Mouse (Mus musculus) intestine, embryonic 14.5 days (tissue): ENCODE results near the gene Tenm4. TPM values are rescaled to one million over a fixed set of nuclear protein-coding genes. Genes with fewer than 3 reads are reported as not detected.

ENCODE experiments used
- ATAC-seq: fragments of 200-750 bp; cut with Nextera tagmentation; replicated peaks from 2 replicates; pipeline ENCODE4 v1.8.0; 2017; ENCODE audit warnings: low read depth, moderate number of reproducible peaks, moderate TSS enrichment, moderate library complexity; ENCODE audit not compliant: low FRiP score, low TSS enrichment
- DNase-seq: peaks from one replicate; pipeline ENCODE4 v3.0.0-alpha.2; 2018; ENCODE audit warnings: low spot score
- H3K27ac ChIP-seq: fragments of 300-500 bp; sonication (generic); 2 replicates; pipeline ENCODE4 v1.5.1; 2014; ENCODE audit warnings: low read depth, mild to moderate bottlenecking, control low read depth
- H3K27me3 ChIP-seq: fragments of 300-500 bp; sonication (generic); replicated peaks from 2 replicates; pipeline ENCODE4 v1.6.1; 2014; ENCODE audit warnings: low read length, control low read depth; ENCODE audit not compliant: control insufficient read depth, insufficient read depth
- H3K36me3 ChIP-seq: fragments of 300-500 bp; sonication (generic); 2 replicates; pipeline ENCODE4 v1.6.1; 2014; ENCODE audit warnings: low read length, control low read depth; ENCODE audit not compliant: control insufficient read depth, insufficient read depth
- H3K4me1 ChIP-seq: fragments of 300-500 bp; sonication (generic); replicated peaks from 2 replicates; pipeline ENCODE4 v1.6.1; 2014; ENCODE audit warnings: low read length, control low read depth, mixed read lengths; ENCODE audit not compliant: control insufficient read depth, insufficient read depth
- H3K4me2 ChIP-seq: fragments of 300-500 bp; sonication (generic); 2 replicates; pipeline ENCODE4 v1.6.1; 2014; ENCODE audit warnings: low read length
- H3K4me3 ChIP-seq: fragments of 300-500 bp; sonication (generic); 2 replicates; pipeline ENCODE4 v1.5.1; 2014; ENCODE audit warnings: low read depth, low read length, control low read depth, mixed read lengths
- H3K9ac ChIP-seq: fragments of 300-500 bp; sonication (generic); 2 replicates; pipeline ENCODE4 v1.6.1; 2014; ENCODE audit warnings: mild to moderate bottlenecking, low read length
- H3K9me3 ChIP-seq: fragments of 300-500 bp; sonication (generic); 2 replicates; pipeline ENCODE4 v1.6.1; 2016; ENCODE audit warnings: low read length, control low read depth; ENCODE audit not compliant: control insufficient read depth
- WGBS: fragments of 180-500 bp; shearing (Covaris S2); extraction: QIAGEN DNeasy Blood & Tissue Kit; methylation state at CpG from one replicate; pipeline ENCODE4 v1.1.7; 2014; 5-methylcytosine and 5-hydroxymethylcytosine counted together
- polyA plus RNA-seq: library from polyadenylated mRNA; unstranded; fragments of >200 nt; fragmentation: Nextera tagmentation; extraction: Ambion mirVana; gene quantifications from 2 replicates; pipeline ENCODE4 v1.2.1, GENCODE M21; 2014

Tenm4 gene
- polyA plus RNA-seq, 1 experiment from 2014 or later: 36.5 TPM

- no peak for ATAC-seq
- Histone ChIP-seq H3K4me2 (no peak overlapping the region), H3K4me1 (no peaks in the 10 kb centered on the region), H3K9me3 (no peaks in the 10 kb centered on the region), H3K27me3 (no peaks in the 10 kb centered on the region), H3K36me3 (no peaks in the 10 kb centered on the region; the same call in 1 of the 2 replicates), H3K4me3 (no peak overlapping the region), H3K9ac (no peak overlapping the region), H3K27ac (no peak overlapping the region)
- DNase-seq: no peak
Measured at GRCm38 (mm10) chr7:96712876-96713275, 541.8 kb downstream of the Tenm4 start.

- Histone ChIP-seq H3K4me3 (no peak overlapping the region), H3K4me2 (no peak overlapping the region), H3K9me3 (no peaks in the 10 kb centered on the region), H3K9ac (no peak overlapping the region), H3K36me3 (no peaks in the 10 kb centered on the region; the same call in 1 of the 2 replicates), H3K4me1 (0 out of 2 replicates have a peak, but pooled peaks cover 4% of the 10 kb centered on the region), H3K27me3 (no peaks in the 10 kb centered on the region), H3K27ac (no peak overlapping the region)
- no peak for DNase-seq
- 87% methylated on average over 4 of the region's 4 CpGs for WGBS
- no peak for ATAC-seq
Measured at GRCm38 (mm10) chr7:96716911-96717310, 545.9 kb downstream of the Tenm4 start.

- H3K36me3 ChIP-seq: no peaks in the 10 kb centered on the region; the same call in 1 of the 2 replicates
- DNase-seq (no peak), ATAC-seq (peak; percentile 60; the same call in 1 of the 2 replicates)
- no peaks in the 10 kb centered on the region for H3K27me3 ChIP-seq
- H3K27ac ChIP-seq: no peak overlapping the region
- H3K4me3 ChIP-seq: no peak overlapping the region
- H3K9me3 ChIP-seq: no peaks in the 10 kb centered on the region
- 0 out of 2 replicates have a peak, but pooled peaks cover 4% of the 10 kb centered on the region for H3K4me1 ChIP-seq
- H3K9ac ChIP-seq: no peak overlapping the region
- 53% methylated on average over 14 of the region's 14 CpGs for WGBS
- H3K4me2 ChIP-seq: no peak overlapping the region
Measured at GRCm38 (mm10) chr7:96718201-96719155, 547.4 kb downstream of the Tenm4 start.

GRCm38 (mm10) chr7:96719926-96720325 lies 548.9 kb downstream of the Tenm4 start:
- H3K27me3 ChIP-seq: no peaks in the 10 kb centered on the region
- DNase-seq (no peak), ATAC-seq (no peak)
- H3K27ac ChIP-seq: no peak overlapping the region
- no peak overlapping the region for H3K4me2 ChIP-seq
- no peak overlapping the region for H3K4me3 ChIP-seq
- WGBS: 52% methylated on average over 1 of the region's 1 CpGs
- H3K36me3 ChIP-seq: no peaks in the 10 kb centered on the region; the same call in 1 of the 2 replicates
- H3K9ac ChIP-seq: no peak overlapping the region
- 0 out of 2 replicates have a peak, but pooled peaks cover 4% of the 10 kb centered on the region for H3K4me1 ChIP-seq
- H3K9me3 ChIP-seq: no peaks in the 10 kb centered on the region

- DNase-seq: no peak
- no peak overlapping the region for H3K27ac ChIP-seq
- 54% methylated on average over 5 of the region's 5 CpGs for WGBS
- no peak for ATAC-seq
- H3K4me1 ChIP-seq: 0 out of 2 replicates have a peak, but pooled peaks cover 4% of the 10 kb centered on the region
- no peaks in the 10 kb centered on the region; the same call in 1 of the 2 replicates for H3K36me3 ChIP-seq
- H3K9ac ChIP-seq: no peak overlapping the region
- H3K9me3 ChIP-seq: no peaks in the 10 kb centered on the region
- no peak overlapping the region for H3K4me2 ChIP-seq
- H3K27me3 ChIP-seq: no peaks in the 10 kb centered on the region
- no peak overlapping the region for H3K4me3 ChIP-seq
Measured at GRCm38 (mm10) chr7:96720465-96720864, 549.4 kb downstream of the Tenm4 start.

- Histone ChIP-seq H3K4me2 (no peak overlapping the region), H3K4me1 (0 out of 2 replicates have a peak, but pooled peaks cover 4% of the 10 kb centered on the region), H3K9me3 (no peaks in the 10 kb centered on the region), H3K9ac (no peak overlapping the region), H3K27ac (no peak overlapping the region), H3K4me3 (no peak overlapping the region), H3K36me3 (peaks cover 10% of the 10 kb centered on the region; the same call in 1 of the 2 replicates), H3K27me3 (no peaks in the 10 kb centered on the region)
- ATAC-seq (no peak), DNase-seq (no peak)
- 48% methylated on average over 3 of the region's 3 CpGs for WGBS
Measured at GRCm38 (mm10) chr7:96722796-96723195, 551.8 kb downstream of the Tenm4 start.

- no peaks in the 10 kb centered on the region for H3K27me3 ChIP-seq
- H3K4me2 ChIP-seq: no peak overlapping the region
- no peak for DNase-seq
- H3K9ac ChIP-seq: no peak overlapping the region
- H3K4me3 ChIP-seq: no peak overlapping the region
- no peak for ATAC-seq
- no peaks in the 10 kb centered on the region for H3K9me3 ChIP-seq
- whole genome bisulfite sequencing: 93% methylated on average over 5 of the region's 5 CpGs
- H3K27ac ChIP-seq: no peak overlapping the region
- H3K4me1 ChIP-seq: no peaks in the 10 kb centered on the region
- H3K36me3 ChIP-seq: peaks cover 13% of the 10 kb centered on the region; the same call in 1 of the 2 replicates
Measured at GRCm38 (mm10) chr7:96725603-96726002, 554.6 kb downstream of the Tenm4 start.

GRCm38 (mm10) chr7:96730360-96730759 lies 559.3 kb downstream of the Tenm4 start:
- Histone ChIP-seq H3K9me3 (no peaks in the 10 kb centered on the region), H3K9ac (no peak overlapping the region), H3K4me3 (no peak overlapping the region), H3K36me3 (peaks cover 13% of the 10 kb centered on the region; the same call in 1 of the 2 replicates), H3K4me1 (no peaks in the 10 kb centered on the region), H3K4me2 (no peak overlapping the region), H3K27ac (no peak overlapping the region), H3K27me3 (no peaks in the 10 kb centered on the region)
- no peak for DNase-seq
- WGBS: 80% methylated on average over 1 of the region's 1 CpGs
- no peak for ATAC-seq
